Mouse (Mus musculus) spleen, adult 2 months (tissue): ENCODE data around the gene Ubox5. TPM values are rescaled to one million over a fixed set of nuclear protein-coding genes. Genes with fewer than 3 reads are reported as not detected.
A peak's percentile ranks its signal among the peaks of the same experiment; 100 is the strongest.

Source experiments
- DNase-seq, 2 experiments: peaks; one replicate each; pipeline versions ENCODE4 v3.0.0 to v3.0.0-alpha.2; 2012 to 2021; ENCODE audit warnings: low spot score in 2 of 2, low read depth in 1 of 2
- H3K27ac ChIP-seq: fragments of 200-500 bp; 2 replicates; pipeline ENCODE4 v1.5.1; 2012; ENCODE audit warnings: low read length, inconsistent platforms; ENCODE audit not compliant: insufficient read depth
- H3K27me3 ChIP-seq: fragments of 200-500 bp; 2 replicates; pipeline ENCODE4 v1.6.1; 2012; ENCODE audit warnings: mild to moderate bottlenecking, moderate library complexity, low read length, inconsistent platforms; ENCODE audit not compliant: control insufficient read depth, insufficient read depth
- H3K36me3 ChIP-seq: fragments of 200-500 bp; 2 replicates; pipeline ENCODE4 v1.6.1; 2012; ENCODE audit warnings: mild to moderate bottlenecking, low read length, inconsistent platforms; ENCODE audit not compliant: control insufficient read depth, insufficient read depth
- H3K4me1 ChIP-seq: fragments of 200-500 bp; 2 replicates; pipeline ENCODE4 v1.6.1; 2011; ENCODE audit warnings: inconsistent platforms; ENCODE audit not compliant: control insufficient read depth, insufficient read depth, insufficient read length
- H3K4me3 ChIP-seq: fragments of 200-500 bp; 2 replicates; pipeline ENCODE4 v1.5.1; 2011; ENCODE audit warnings: mild to moderate bottlenecking, inconsistent platforms; ENCODE audit not compliant: insufficient read depth, insufficient read length; ENCODE audit errors: extremely low read depth
- CTCF ChIP-seq: fragments of 200-500 bp; IDR thresholded peaks from 2 replicates; pipeline ENCODE4 v1.5.1; 2011; ENCODE audit warnings: mild to moderate bottlenecking, inconsistent platforms; ENCODE audit not compliant: insufficient read depth, insufficient read length, insufficient replicate concordance; ENCODE audit errors: extremely low read depth
- POLR2A ChIP-seq: fragments of 200-500 bp; IDR thresholded peaks from 2 replicates; pipeline ENCODE4 v1.6.1; 2011; ENCODE audit warnings: low read depth, low read length, inconsistent platforms
- WGBS: fragments of 180-500 bp; shearing (Covaris S2); methylation state at CpG from one replicate; pipeline ENCODE4 v1.1.7; 2018; 5-methylcytosine and 5-hydroxymethylcytosine counted together
- polyA plus RNA-seq: library from polyadenylated mRNA; depleted of rRNA; stranded (reverse); fragments of >200 nt; gene quantifications from 2 replicates; pipeline ENCODE4 v1.2.3, GENCODE M21; 2012

Gene Ubox5
- polyA plus RNA-seq, 1 experiment, result 3.8 TPM

DNA sequence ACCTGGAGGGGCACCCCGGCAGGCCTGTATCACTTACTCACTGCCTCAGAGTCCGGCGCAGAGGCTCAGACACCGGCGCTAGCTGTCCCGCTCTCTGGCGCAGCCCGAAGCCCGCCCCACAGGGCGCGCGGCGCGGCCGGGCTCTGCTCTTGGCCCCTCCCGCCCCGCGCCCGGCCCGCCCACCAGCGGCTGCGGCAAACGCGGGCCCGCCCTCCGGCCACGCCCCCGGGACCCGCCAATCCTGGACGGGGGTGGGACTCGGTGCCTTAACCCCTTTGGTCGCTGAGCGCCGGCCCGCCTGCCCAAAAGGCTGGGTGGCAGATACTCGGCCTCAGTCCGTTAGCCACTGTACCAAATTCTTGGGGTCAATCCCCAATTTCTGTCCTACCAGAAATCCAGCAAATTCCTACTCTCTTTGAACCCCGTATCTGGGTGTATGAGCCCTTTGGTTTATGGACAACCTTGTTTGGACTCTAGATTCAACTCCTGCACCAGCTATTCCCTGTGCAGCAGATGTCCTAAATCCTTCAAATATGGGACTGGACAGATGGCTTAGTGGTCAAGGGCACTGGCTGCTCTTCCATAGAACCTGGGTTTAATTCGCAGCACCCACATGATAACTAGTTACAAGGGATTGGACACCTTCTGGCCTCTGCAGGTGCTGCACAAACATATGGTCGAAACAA lies 13.0 kb upstream of the Ubox5 start, which contains the start of gene Lzts3:
Lzts3 (minus strand) TSS at position 120 of the 686 bp plus-strand sequence.
- no peaks in the 10 kb centered on the region for H3K36me3 ChIP-seq
- no peak within 1 kb of the TSS for H3K27ac ChIP-seq
- no peaks in the 10 kb centered on the region for H3K27me3 ChIP-seq
- H3K4me1 ChIP-seq, result peaks cover 6% of the 10 kb centered on the region; the same call in 1 of the 2 replicates
- DNase-seq, result peak; percentile 55 to 91
- TF ChIP-seq POLR2A, result no peak
- no peak for TF ChIP-seq CTCF
- peak within 1 kb of the TSS; percentile 80 for H3K4me3 ChIP-seq
- 4% methylated on average over 38 of the region's 40 CpGs for WGBS

DNA sequence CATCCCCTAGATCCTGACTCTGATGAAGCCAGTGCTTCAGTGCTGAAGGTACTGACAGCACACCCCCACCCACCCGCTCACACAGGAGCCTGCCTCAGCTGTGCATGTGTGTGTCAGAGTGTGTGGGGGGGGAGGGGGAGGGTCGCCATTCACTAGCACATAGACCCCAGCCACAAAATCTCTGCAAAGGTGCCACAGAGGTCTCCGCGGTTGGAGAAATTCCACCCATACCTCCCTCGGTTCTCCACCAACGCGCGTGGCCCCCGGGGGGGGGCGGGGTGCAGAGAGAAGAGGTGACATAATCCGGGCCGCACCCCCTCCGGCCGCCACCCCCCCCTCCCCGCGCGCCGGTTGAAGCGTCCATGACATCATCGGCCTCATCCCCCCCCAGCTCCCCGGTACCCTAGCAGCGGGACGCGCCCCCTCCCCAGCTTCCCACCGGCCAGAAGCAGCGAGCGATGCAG lies 12.4 kb upstream of the Ubox5 start:
- Histone ChIP-seq H3K4me3 (peak overlapping the region; percentile 80), H3K4me1 (peaks cover 6% of the 10 kb centered on the region; the same call in 1 of the 2 replicates), H3K27ac (no peak overlapping the region), H3K27me3 (no peaks in the 10 kb centered on the region), H3K36me3 (no peaks in the 10 kb centered on the region)
- WGBS, result under 1% methylated on average over 25 of the region's 27 CpGs
- no peak for TF ChIP-seq POLR2A
- TF ChIP-seq CTCF, result no peak
- no peak for DNase-seq

DNA sequence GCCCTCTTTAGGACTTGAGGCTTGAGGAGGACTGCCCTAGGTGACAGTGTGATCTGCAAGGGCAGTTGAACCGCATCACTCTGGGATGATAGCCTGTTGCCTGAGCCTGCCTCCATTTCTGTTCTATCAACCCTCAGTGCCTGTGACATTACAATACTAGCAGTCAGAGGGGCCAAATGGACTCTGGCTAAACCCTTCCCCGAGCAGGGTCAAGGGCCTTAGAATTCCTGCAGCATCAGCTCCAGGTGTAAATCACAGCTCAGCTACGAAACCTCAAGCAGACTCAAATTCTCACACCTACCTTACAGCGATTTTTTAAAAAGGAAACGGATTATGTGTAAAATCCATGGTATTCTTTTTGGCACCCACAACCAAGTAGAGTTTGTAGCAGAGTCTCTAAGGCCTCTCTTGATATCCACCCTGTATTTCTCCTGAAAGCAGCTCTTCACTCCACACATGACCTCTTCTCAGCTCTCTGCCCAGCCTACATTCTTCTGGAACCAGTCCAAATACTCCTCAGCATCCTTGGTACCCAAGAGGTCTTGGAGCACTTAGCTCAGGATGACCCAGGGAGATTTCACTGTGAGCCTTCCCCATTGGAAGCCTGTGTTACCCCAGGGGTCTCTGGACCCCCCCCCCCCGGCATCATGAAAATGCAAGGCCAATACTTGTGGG lies 11.7 kb upstream of the Ubox5 start:
- peaks cover 6% of the 10 kb centered on the region; the same call in 1 of the 2 replicates for H3K4me1 ChIP-seq
- no peak overlapping the region for H3K4me3 ChIP-seq
- TF ChIP-seq CTCF (no peak), POLR2A (no peak)
- no peaks in the 10 kb centered on the region; the same call in 1 of the 2 replicates for H3K27me3 ChIP-seq
- no peak overlapping the region for H3K27ac ChIP-seq
- WGBS, result 76% methylated on average over 6 of the region's 6 CpGs
- DNase-seq, result no peak
- H3K36me3 ChIP-seq, result no peaks in the 10 kb centered on the region

DNA sequence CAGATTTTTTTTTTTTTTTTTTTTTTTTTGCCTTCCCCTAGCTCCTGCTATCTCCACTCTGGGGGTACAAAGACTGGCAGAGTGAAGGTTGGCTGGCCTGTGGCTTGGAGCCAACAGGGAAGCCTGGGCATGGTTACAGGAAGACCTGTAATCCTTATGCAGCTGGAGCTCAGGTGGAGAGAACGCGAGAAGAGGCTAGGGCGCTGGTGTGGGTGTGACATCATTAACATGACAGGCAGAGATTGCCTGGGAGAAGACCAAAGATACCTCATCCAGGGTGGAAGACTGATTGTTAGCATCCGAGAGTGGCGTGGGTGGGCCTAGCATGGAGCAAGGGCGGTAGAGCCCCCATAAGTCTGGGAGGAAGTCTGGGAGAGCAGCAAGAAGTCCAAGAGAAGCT lies 9.4 kb upstream of the Ubox5 start:
- no peaks in the 10 kb centered on the region for H3K36me3 ChIP-seq
- H3K27ac ChIP-seq, result no peak overlapping the region
- WGBS, result 94% methylated on average over 6 of the region's 6 CpGs
- peaks cover 11% of the 10 kb centered on the region for H3K27me3 ChIP-seq
- peaks cover 19% of the 10 kb centered on the region for H3K4me1 ChIP-seq
- TF ChIP-seq POLR2A, result no peak
- no peak for TF ChIP-seq CTCF
- H3K4me3 ChIP-seq, result no peak overlapping the region
- DNase-seq, result no peak

DNA sequence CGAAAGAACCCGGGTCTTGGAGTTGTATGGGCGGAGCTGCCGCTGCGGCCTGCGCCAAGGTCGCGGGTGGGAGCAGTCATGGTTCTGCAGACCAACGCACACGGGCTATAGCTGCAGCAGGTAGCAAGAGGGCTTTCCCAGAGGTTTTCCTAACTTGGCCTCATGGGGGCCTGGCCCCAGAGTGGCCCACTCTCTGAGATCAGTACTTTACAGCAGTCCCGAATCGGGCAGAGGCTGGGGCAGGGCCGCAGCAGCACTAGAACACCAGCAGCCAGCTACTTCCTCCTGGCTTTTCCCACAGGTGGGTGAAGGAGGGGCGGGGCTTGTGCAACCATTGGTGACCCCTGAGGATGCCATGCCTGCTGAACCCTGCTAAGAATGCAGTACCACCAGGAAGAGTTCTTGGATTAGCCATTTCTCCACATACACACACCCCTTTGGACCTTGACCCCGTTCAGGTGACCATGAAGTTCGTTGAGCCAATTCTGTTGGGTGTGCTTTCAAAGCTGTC lies 8.3 kb upstream of the Ubox5 start:
- H3K27me3 ChIP-seq, result peaks cover 12% of the 10 kb centered on the region
- WGBS, result 48% methylated on average over 16 of the region's 16 CpGs
- H3K36me3 ChIP-seq, result no peaks in the 10 kb centered on the region
- H3K4me1 ChIP-seq, result peaks cover 20% of the 10 kb centered on the region
- TF ChIP-seq POLR2A, result no peak
- no peak for TF ChIP-seq CTCF
- no peak for DNase-seq
- H3K4me3 ChIP-seq, result no peak overlapping the region
- H3K27ac ChIP-seq, result no peak overlapping the region

DNA sequence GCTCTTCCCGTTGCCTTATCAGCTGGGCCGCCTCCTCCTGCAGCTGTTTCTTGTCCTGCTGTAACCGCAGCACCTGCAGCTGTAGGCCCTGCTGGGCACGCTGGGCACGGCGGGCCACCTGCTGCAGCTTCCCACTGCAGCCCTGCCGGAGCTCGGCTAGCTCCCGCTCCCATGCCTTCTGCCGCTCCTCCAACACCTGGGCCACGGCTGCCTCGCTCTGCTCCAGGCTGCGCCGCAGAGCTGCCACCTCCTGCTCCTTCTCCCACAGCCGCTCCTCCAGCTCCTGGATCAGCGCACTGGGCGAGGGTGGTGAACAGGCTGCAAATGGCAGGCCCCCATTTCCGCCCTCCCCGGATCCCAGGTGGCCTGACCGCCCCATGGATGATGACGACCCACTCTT lies 6.0 kb upstream of the Ubox5 start:
- no peak overlapping the region for H3K27ac ChIP-seq
- no peak for DNase-seq
- H3K27me3 ChIP-seq, result peaks cover 12% of the 10 kb centered on the region
- WGBS, result 14% methylated on average over 21 of the region's 21 CpGs
- H3K4me3 ChIP-seq, result peak overlapping the region; percentile 31; the same call in 1 of the 2 replicates
- TF ChIP-seq CTCF (no peak), POLR2A (no peak)
- H3K36me3 ChIP-seq, result no peaks in the 10 kb centered on the region
- peaks cover 14% of the 10 kb centered on the region for H3K4me1 ChIP-seq

DNA sequence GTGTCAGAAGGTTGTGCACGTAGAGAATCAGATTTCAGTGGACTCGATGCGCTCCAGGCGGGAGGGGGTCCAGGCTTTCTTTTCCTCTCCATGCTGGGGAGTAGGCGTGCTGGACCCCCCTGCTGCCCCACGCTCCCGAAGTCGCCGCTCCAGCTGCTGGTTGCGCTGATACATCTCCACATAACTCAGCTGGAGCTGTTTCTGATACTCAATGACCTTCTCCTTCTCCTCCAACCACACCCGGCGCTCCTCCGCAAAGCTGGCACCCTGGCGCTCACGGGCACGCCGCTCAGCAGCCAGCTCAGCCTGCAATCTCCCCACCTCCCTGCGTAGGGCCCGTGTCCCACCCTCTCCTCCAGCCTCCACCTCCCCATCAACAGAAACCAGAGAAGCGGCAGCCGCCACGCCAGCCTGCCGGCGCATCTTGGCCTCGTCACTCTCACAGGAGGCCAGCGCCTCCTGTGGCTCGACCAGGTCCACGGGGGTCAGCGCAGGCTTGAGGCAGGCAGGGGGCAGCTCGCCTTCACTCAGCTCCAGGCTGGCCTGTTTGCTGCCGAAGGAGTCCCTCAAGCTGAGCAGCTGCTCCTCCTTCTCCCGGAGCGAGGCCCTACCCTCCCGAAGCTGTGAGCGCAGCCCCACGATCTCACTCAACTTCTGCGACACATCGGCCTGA lies 5.0 kb upstream of the Ubox5 start:
- Histone ChIP-seq H3K4me1 (peaks cover 14% of the 10 kb centered on the region), H3K36me3 (no peaks in the 10 kb centered on the region), H3K4me3 (peak overlapping the region; percentile 37), H3K27ac (no peak overlapping the region), H3K27me3 (peaks cover 12% of the 10 kb centered on the region)
- no peak for DNase-seq
- no peak for TF ChIP-seq POLR2A
- no peak for TF ChIP-seq CTCF
- WGBS, result 7% methylated on average over 38 of the region's 38 CpGs
